Mouse (Mus musculus) macrophage (primary cell): ENCODE results near the gene Rab11fip4. TPM values are rescaled to one million over a fixed set of nuclear protein-coding genes. Genes with fewer than 3 reads are reported as not detected.

ENCODE experiments used
- H3K27ac ChIP-seq: fragments of 350-480 bp; formaldehyde crosslinking; 2 replicates; pipeline ENCODE4 v1.9.0; 2021
- H3K36me3 ChIP-seq: fragments of 350-480 bp; formaldehyde crosslinking; 2 replicates; pipeline ENCODE4 v1.9.0; 2021; ENCODE audit errors: inconsistent target
- H3K4me3 ChIP-seq: fragments of 350-480 bp; formaldehyde crosslinking; 2 replicates; pipeline ENCODE4 v1.9.0; 2021; ENCODE audit errors: inconsistent target
- H3K79me2 ChIP-seq: fragments of 350-480 bp; formaldehyde crosslinking; 2 replicates; pipeline ENCODE4 v1.9.0; 2021; ENCODE audit errors: inconsistent target
- WGBS: methylation state at CpG from one replicate; pipeline ENCODE4 v1.1.7; 2026; ENCODE audit warnings: inconsistent platforms; ENCODE audit not compliant: missing documents; 5-methylcytosine and 5-hydroxymethylcytosine counted together
- polyA plus RNA-seq: library from polyadenylated mRNA; stranded (reverse); fragments of 250-400 nt; gene quantifications from 3 replicates; pipeline ENCODE4 v1.2.4, GENCODE M21; 2018; ENCODE audit warnings: inconsistent platforms

Gene Rab11fip4
- polyA plus RNA-seq, 1 experiment from 2014 or later: 0.17 TPM

DNA sequence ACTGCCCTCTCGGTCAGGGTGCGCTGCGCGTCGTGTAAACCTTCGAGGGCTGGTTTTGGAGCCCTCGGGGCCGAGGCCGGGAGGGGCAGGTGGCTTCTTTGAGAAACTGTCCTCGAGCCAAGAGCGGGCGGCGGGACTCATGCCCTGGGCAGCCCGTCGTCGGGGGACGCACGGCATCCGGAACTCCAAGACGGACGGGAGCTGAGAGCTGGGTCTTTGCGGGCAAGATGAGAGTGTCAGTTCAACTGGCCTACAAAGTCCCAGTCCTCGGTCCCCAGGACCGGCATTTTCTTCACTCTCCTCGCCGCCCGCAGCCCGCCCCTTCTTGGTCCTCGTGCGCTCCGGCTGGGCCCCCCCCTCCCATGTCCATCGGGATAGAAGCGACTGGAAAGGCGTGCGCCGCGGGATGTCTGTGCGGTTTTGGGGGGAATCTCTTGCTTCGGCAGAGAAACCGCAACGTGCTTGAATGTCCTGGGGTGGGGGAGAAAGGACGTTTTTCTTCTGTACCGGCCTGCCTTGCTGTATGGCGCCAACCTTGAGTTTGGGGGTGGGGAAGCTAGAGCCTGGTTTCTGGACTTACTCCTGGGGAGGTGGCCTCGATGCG, 120.9 kb downstream of the Rab11fip4 start:
- no peak overlapping the region for H3K27ac ChIP-seq
- no peaks in the 10 kb centered on the region for H3K36me3 ChIP-seq
- WGBS: 6% methylated on average over 38 of the region's 46 CpGs
- no peak overlapping the region for H3K4me3 ChIP-seq
- H3K79me2 ChIP-seq: no peaks in the 10 kb centered on the region

DNA sequence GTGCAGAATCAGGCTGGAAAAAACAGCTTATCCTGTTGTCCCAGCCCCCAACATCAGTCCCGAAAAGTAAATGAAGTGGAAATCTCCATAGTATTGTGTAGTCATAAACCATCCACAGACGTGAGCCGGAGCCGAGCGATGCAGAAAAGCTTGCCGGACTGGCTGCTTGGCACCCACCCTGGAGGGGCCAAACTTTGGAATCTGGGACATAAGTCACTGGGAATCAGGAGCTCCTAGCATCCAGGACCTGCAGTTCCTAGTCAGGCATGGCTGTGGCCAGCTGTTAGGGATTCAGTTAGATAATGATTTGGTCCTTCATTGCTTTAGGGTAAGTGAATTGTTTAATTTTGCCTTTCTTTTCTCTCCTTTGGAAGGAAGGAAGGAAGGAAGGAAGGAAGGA, 122.2 kb downstream of the Rab11fip4 start:
- WGBS: 96% methylated on average over 6 of the region's 6 CpGs
- no peak overlapping the region for H3K4me3 ChIP-seq
- H3K27ac ChIP-seq: no peak overlapping the region
- no peaks in the 10 kb centered on the region for H3K36me3 ChIP-seq
- no peaks in the 10 kb centered on the region for H3K79me2 ChIP-seq

DNA sequence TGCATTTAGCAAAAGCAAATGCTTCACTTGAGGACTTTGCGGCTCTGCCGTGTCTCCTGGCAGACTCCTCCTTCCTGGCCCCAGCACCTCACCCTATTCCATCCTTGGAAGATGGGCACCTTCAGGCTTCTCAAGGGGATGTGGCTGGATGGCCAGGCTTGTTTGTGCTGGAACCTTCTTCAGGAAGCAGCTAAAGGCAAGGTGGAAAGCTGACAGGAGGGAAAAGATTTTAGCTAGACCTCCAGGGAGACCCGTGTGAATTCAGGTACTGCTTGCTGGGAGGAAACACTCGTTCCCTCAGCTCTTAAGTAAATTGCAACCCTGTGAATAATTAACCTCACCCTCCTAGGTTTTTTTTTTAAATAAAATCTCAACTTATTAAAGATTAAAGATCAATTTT, 122.7 kb downstream of the Rab11fip4 start:
- no peaks in the 10 kb centered on the region for H3K36me3 ChIP-seq
- H3K27ac ChIP-seq: no peak overlapping the region
- no peak overlapping the region for H3K4me3 ChIP-seq
- WGBS: 86% methylated on average over 4 of the region's 4 CpGs
- no peaks in the 10 kb centered on the region for H3K79me2 ChIP-seq

DNA sequence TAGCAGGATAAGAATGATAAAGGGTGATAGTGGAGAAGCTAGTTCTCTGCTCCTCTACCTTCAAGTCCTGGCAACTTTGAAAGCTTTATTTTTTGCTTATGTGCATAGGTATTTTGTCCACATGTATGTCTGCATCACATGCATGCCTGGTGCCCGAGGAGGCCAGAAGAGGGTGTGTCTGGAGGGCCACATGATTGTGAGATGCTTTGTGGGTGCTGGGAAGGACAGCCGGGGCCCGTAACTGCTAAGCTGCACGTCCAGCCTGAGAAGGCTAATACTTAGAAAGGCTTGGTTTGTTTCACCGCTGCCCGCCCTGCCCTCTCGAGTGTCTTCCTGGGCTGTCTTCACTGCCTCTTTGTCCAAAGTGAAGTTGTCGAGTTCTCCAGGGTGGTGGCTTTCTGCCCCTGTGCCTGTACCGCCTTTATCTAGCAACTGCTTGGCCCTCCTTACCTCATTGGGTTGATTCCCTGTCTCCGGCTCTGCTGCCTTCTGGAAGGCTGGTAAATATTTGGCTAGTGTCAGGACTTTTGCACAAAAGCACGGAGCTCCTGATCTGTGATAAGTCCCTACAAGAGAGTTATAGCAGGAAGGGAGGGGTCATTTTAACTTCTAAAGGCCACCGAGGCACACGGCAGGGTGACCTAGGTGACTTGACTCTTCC, 123.2 kb downstream of the Rab11fip4 start:
- 94% methylated on average over 13 of the region's 13 CpGs for WGBS
- H3K4me3 ChIP-seq: no peak overlapping the region
- H3K27ac ChIP-seq: no peak overlapping the region
- H3K79me2 ChIP-seq: no peaks in the 10 kb centered on the region
- no peaks in the 10 kb centered on the region for H3K36me3 ChIP-seq

DNA sequence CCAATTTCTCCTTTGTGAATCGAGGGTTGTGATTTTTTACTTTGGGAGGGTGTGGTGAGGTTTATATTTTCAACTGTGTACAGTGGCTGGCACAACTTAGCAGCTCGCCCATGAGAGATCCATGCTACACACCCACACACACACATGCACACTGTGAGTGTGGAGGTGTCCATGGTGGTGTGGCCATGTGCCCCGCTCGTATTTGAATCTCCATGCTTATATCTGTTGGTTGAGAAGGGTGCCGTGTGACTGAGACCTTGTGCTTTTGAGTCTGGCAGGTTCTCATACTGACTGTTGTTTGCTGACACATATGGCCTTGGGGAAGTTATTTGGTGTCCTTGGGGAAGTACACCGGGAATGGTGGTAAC, 123.7 kb downstream of the Rab11fip4 start:
- Histone ChIP-seq H3K4me3 (no peak overlapping the region), H3K36me3 (no peaks in the 10 kb centered on the region)
- WGBS: 94% methylated on average over 6 of the region's 6 CpGs

DNA sequence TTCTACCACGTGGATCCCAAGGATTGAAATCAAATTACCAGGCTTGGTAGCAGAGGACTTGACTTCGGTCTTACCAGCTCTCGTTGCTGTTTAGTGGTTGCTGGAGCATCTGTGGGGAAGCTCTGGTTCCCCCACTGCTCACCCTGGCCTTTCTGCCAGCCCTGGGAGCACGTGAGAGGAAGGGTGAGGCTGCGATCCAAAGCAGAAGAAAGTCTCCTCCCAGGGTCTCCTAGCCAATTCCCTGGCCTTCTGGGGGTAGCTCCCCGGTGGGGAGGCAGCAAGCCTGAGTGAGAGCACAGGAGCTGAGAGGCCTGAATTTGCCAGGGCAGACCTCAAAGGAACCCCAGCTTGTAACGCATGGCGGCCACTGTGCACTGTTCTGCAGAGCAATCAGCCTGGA, 124.3 kb downstream of the Rab11fip4 start:
- H3K4me3 ChIP-seq: no peak overlapping the region
- H3K79me2 ChIP-seq: no peaks in the 10 kb centered on the region
- WGBS: 80% methylated on average over 8 of the region's 8 CpGs
- H3K36me3 ChIP-seq: no peaks in the 10 kb centered on the region
- no peak overlapping the region for H3K27ac ChIP-seq

More for the DNA sequence above, 123.7 kb downstream of the Rab11fip4 start:
- Histone ChIP-seq H3K27ac (no peak overlapping the region), H3K79me2 (no peaks in the 10 kb centered on the region)

DNA sequence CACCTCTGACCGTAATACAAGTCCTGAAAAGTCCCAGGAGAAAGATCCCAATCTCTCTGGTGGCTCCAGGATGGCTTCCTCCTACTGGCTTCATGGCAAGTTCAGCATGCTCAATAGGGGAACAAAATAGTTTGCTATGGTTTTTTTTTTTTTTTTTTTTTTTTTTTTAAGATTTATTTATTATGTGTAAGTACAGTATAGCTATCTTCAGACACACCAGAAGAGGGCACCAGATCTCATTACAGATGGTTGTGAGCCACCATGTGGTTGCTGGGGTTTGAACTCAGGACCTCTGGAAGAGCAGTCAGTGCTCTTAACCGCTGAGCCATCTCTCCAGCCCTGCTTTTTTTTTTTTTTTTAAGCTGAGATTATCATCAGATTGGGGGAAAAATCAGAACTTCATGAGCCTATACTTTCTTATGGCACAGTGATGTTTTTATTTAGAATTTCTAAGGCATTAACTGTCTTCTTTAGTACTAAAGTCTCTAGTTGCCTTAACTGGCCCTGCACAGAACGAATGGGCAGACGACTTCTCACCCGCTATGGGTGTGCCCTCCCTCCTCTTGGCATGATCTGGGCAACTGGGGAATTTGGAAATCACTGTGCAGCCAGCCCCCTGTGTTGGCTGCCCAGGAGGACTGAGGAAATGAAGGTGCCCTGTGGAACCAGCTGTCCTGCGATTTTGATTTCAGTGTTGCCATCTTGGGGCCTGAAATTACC, 124.9 kb downstream of the Rab11fip4 start:
- no peak overlapping the region for H3K27ac ChIP-seq
- WGBS: 80% methylated on average over 6 of the region's 6 CpGs
- no peaks in the 10 kb centered on the region for H3K79me2 ChIP-seq
- H3K4me3 ChIP-seq: no peak overlapping the region
- no peaks in the 10 kb centered on the region for H3K36me3 ChIP-seq

DNA sequence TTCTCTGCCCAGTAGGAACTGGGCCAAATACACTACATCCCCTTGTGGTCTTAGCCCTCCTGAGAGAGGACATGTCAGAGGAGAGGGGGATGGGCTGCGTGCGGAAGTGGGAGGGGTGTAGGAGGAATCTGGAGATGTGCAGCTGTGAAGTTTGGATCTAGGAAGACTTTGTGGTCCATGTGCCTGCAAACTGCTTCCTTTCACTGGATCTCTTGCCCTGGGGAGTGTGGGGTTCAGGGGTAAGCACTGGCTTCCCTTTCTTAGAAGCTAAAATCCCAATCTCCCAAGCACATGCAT, 125.4 kb downstream of the Rab11fip4 start:
- WGBS: 72% methylated on average over 2 of the region's 2 CpGs
- Histone ChIP-seq H3K79me2 (no peaks in the 10 kb centered on the region), H3K4me3 (no peak overlapping the region)

DNA sequence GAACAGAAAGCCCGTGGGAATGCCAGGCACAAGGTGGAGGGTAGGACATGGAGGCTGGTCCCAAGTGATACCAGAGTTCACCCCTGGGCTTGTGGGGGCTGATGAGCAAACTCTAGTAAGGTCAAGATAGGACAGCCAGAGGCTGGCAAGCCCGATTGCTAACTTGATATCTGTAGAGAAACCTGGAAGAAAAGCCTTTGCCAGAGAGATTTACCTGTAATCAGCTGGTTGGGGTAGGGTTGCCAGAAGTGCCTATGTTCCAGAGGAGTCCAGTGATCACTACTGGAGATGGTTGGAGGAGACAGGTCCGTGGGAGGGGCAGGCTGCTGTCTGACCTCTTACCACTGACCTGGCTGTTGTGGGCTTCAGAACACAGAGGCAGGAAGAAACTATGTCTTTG, 126.3 kb downstream of the Rab11fip4 start:
- H3K36me3 ChIP-seq: no peaks in the 10 kb centered on the region
- no peak overlapping the region for H3K27ac ChIP-seq
- H3K4me3 ChIP-seq: no peak overlapping the region
- no peaks in the 10 kb centered on the region for H3K79me2 ChIP-seq
- 88% methylated on average over 3 of the region's 3 CpGs for WGBS

More for the DNA sequence above, 125.4 kb downstream of the Rab11fip4 start:
- Histone ChIP-seq H3K36me3 (no peaks in the 10 kb centered on the region), H3K27ac (no peak overlapping the region)

DNA sequence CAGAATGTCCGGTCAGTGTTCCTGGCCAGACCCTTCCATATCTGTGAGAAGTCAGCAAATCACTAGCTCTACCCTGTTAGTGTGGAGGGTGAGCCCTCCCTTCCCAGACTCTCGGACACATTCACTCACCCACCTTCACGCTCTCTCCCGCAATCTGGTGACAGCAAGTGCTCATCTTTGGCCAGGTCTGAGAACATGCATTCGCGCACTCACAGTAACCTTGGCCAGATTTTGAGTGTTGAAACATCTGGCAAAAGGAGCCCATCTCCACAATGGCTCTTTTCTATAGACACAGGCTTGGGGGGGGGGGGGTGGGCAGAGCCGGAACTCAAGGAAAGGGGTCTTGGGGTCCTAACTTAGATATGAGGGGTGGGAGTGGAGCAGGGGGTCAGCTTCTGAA, 126.8 kb downstream of the Rab11fip4 start:
- Histone ChIP-seq H3K4me3 (no peak overlapping the region), H3K79me2 (no peaks in the 10 kb centered on the region), H3K27ac (no peak overlapping the region), H3K36me3 (no peaks in the 10 kb centered on the region)
- WGBS: 88% methylated on average over 7 of the region's 7 CpGs

DNA sequence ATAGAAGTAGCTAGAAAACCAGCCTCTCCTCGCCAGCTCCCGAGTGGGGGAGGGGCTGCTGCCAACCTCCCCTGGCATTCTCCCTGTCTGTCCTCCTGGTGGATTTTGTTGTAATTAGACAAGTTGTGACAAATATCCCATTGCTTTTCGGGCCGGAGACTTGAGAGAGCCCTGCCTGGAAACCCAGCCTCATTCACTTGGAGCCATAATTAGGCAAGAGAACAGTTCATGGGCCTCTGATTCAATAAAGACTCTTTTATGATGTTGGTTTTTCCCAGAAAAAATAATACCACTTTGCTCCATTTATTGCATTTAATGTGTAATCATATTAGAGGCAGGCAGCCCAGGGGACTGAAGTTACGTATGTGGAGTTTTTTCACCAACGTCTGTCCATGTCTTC, 127.2 kb downstream of the Rab11fip4 start:
- no peaks in the 10 kb centered on the region for H3K36me3 ChIP-seq
- H3K79me2 ChIP-seq: no peaks in the 10 kb centered on the region
- no peak overlapping the region for H3K27ac ChIP-seq
- WGBS: 95% methylated on average over 6 of the region's 6 CpGs
- H3K4me3 ChIP-seq: no peak overlapping the region

DNA sequence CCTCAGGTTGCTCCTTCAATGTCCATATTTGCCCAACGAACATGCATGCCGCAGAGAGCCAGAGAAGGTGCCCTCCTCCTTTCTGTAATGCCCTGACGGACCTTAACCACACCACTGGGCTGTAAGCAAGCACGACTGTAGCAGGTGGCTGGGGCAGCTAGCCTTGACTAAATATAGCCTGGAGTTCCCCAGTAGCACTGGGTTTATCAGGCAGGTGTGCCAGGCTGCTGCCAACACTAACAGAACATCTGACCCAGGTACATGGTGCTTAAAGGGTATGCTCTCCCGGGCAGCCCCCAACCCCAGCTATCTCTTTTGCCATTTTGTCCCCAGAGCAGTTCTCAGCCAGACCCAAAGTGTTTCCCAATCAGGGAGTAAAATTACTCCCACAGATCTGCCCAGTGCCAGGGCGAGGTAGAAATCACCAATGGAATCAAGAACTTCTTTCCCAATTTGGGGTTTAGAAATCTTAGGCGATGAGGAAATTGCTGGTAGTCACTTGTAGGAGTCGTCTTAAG, 127.9 kb downstream of the Rab11fip4 start:
- WGBS: 52% methylated on average over 8 of the region's 8 CpGs
- Histone ChIP-seq H3K27ac (no peak overlapping the region), H3K36me3 (no peaks in the 10 kb centered on the region), H3K4me3 (no peak overlapping the region), H3K79me2 (no peaks in the 10 kb centered on the region)

DNA sequence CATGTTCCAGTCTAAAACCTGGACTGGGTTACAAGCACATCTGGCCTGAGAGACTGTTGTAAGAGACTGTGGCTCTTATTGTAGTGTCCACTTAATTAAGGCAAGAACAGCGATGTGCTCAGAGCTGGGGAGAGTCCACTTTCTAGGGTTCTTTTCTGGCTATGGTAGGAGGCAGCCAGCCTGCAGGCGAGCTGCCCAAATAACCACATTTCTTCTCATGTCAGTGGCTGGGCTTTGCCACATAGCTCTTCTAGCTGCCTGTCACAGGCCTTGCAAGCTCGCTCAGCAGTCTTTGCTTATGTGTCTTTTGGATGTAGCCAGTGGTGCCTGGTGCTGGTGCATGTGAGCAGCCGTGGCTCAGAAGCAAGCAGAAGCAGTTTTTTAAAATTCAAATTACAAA, 129.7 kb downstream of the Rab11fip4 start:
- no peaks in the 10 kb centered on the region for H3K79me2 ChIP-seq
- H3K36me3 ChIP-seq: no peaks in the 10 kb centered on the region
- 82% methylated on average over 4 of the region's 4 CpGs for WGBS
- H3K4me3 ChIP-seq: no peak overlapping the region
- no peak overlapping the region for H3K27ac ChIP-seq

DNA sequence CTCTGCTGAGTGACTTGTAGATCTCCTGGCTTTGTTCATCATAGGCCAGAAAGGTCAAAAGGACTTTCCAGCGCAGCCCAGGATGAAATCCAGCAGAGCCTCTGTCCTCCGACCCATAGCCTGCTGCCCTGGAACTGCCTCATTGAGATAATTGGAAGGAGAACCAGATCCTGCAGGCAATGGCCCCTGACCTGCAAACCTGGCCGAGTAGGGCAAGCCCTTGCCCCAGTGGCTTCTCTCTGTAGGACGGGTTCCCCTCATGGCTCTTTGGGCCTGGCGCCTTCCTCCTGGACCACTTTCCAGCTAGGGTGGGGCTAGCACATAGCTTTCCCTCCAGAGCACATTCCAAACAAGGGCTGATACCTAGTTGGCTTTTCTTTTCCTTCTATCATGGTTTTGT, 131.8 kb downstream of the Rab11fip4 start:
- no peak overlapping the region for H3K27ac ChIP-seq
- H3K4me3 ChIP-seq: no peak overlapping the region
- H3K36me3 ChIP-seq: no peaks in the 10 kb centered on the region
- no peaks in the 10 kb centered on the region for H3K79me2 ChIP-seq
- 96% methylated on average over 5 of the region's 5 CpGs for WGBS

DNA sequence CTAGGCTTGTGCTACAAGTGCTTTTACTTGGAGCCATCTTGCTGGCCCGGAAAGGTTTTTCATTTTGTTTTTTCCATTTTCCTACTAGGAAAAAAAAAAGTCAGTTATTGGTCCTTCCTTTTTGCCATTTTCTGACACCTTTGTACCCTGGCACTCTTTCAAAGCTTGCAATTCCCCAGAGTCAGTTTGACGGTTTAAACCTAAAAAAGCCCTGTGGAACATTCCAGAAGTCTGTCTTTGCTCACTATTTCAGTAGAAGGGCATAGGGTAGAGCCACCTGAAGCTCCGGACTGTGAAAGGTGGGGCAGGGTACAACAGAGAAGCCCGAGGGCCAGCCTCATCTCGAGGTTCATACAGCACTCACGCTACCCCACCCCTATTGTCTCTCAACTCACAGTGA, 134.0 kb downstream of the Rab11fip4 start:
- WGBS: 89% methylated on average over 6 of the region's 6 CpGs
- no peak overlapping the region for H3K27ac ChIP-seq
- H3K4me3 ChIP-seq: no peak overlapping the region
- no peaks in the 10 kb centered on the region for H3K36me3 ChIP-seq
- no peaks in the 10 kb centered on the region for H3K79me2 ChIP-seq
